16 mouse cellular contexts compared by ENCODE assay signal in genomic region chr6:107541918-107542317, GRCm38 (mm10). TPM values are rescaled to one million over a fixed set of nuclear protein-coding genes. Genes with fewer than 3 reads are reported as not detected.
DNase-seq lines count a peak whose midpoint lies in the region; ATAC-seq and TF ChIP-seq lines count a peak whose summit lies in the region.
"Had no signal": no experiment of that assay in that cellular context is flagged by ENCODE, and none has a peak within 500 bp of the region (broad histone marks: within the 10 kb centered on the region; RNA-seq: fewer than 3 reads in every experiment).

No protein-coding gene starts in this region.

- no peaks in the 10 kb centered on the region for H3K9me3 ChIP-seq in forebrain, embryonic 15.5 days
- H3K9me3 ChIP-seq in forebrain, embryonic 11.5 days (ENCODE audit: control insufficient read depth, low read length), result no peaks in the 10 kb centered on the region
- H3K9me3 ChIP-seq in lung, embryonic 14.5 days (ENCODE audit: low read depth, low read length), result no peaks in the 10 kb centered on the region
- no peaks in the 10 kb centered on the region for H3K9me3 ChIP-seq in lung, postnatal 0 days (ENCODE audit: low read length)
- H3K9me3 ChIP-seq: liver, embryonic 13.5 days had no signal

- 53% methylated on average over 4 of the region's 4 CpGs for WGBS in forebrain, embryonic 15.5 days
- 81% methylated on average over 4 of the region's 4 CpGs for WGBS in forebrain, embryonic 11.5 days
- 56% methylated on average over 4 of the region's 4 CpGs for WGBS in lung, embryonic 14.5 days
- 41% methylated on average over 4 of the region's 4 CpGs for WGBS in lung, postnatal 0 days

- intact Hi-C loops in heart, postnatal 25 days (cut with DNase I), result no loop called here

- no peak overlapping the region for H3K4me2 ChIP-seq in forebrain, embryonic 15.5 days (replicated peaks)
- H3K4me2 ChIP-seq in forebrain, embryonic 11.5 days (ENCODE audit: low read depth, low read length, severe bottlenecking), result no peak overlapping the region
- H3K4me2 ChIP-seq in lung, embryonic 14.5 days, result no peak overlapping the region
- no peak overlapping the region for H3K4me2 ChIP-seq in lung, postnatal 0 days (replicated peaks; ENCODE audit: low read depth, low read length)
- H3K4me2 ChIP-seq: liver, embryonic 13.5 days had no signal

- peaks cover 23% of the 10 kb centered on the region for H3K4me1 ChIP-seq in forebrain, embryonic 15.5 days
- H3K4me1 ChIP-seq in forebrain, embryonic 11.5 days (replicated peaks; ENCODE audit: control insufficient read depth, insufficient read depth, low read length), result no peaks in the 10 kb centered on the region
- H3K4me1 ChIP-seq in lung, embryonic 14.5 days (ENCODE audit: insufficient read depth), result no peaks in the 10 kb centered on the region
- no peaks in the 10 kb centered on the region for H3K4me1 ChIP-seq in lung, postnatal 0 days (ENCODE audit: insufficient read depth, low read depth, low read length)
- H3K4me1 ChIP-seq: liver, embryonic 13.5 days had no signal

- H3K36me3 ChIP-seq in forebrain, embryonic 15.5 days, result no peaks in the 10 kb centered on the region
- H3K36me3 ChIP-seq in forebrain, embryonic 11.5 days (ENCODE audit: control insufficient read depth, insufficient read depth, low read length), result no peaks in the 10 kb centered on the region
- no peaks in the 10 kb centered on the region for H3K36me3 ChIP-seq in lung, embryonic 14.5 days (ENCODE audit: insufficient read depth)
- no peaks in the 10 kb centered on the region for H3K36me3 ChIP-seq in lung, postnatal 0 days (ENCODE audit: insufficient read depth, low read length)
- H3K36me3 ChIP-seq: liver, embryonic 13.5 days had no signal

- no peaks in the 10 kb centered on the region for H3K27me3 ChIP-seq in forebrain, embryonic 15.5 days
- no peaks in the 10 kb centered on the region for H3K27me3 ChIP-seq in forebrain, embryonic 11.5 days (ENCODE audit: control insufficient read depth, insufficient read depth, low read length)
- H3K27me3 ChIP-seq in lung, embryonic 14.5 days (ENCODE audit: insufficient read depth, low read length), result no peaks in the 10 kb centered on the region
- H3K27me3 ChIP-seq in lung, postnatal 0 days (replicated peaks; ENCODE audit: insufficient read depth, low read length), result no peaks in the 10 kb centered on the region
- H3K27me3 ChIP-seq: liver, embryonic 13.5 days had no signal

- DNase-seq in forebrain, embryonic 11.5 days (ENCODE audit: low spot score), result no peak
- DNase-seq in lung, embryonic 14.5 days, result peak; percentile 2
- no peak for DNase-seq in lung, postnatal 0 days (ENCODE audit: low spot score)
- peak; percentile 68 for DNase-seq in cerebellum, adult 9-10 months
- DNase-seq in layer of hippocampus, adult 9-11 months, result peak; percentile 64
- no peak for DNase-seq in urinary bladder, postnatal 14 days (ENCODE audit: low spot score)
- DNase-seq in heart, postnatal 25 days (ENCODE audit: low spot score), result no peak
- DNase-seq: adrenal gland, postnatal 10 days; gastrocnemius, postnatal 10 days; liver, embryonic 13.5 days; lung, postnatal 36 days; midbrain, embryonic 14.5 days; retina, postnatal 1 day; thymus, adult 18-20 months had no signal

- H3K27ac ChIP-seq in forebrain, embryonic 15.5 days (replicated peaks), result peak overlapping the region; percentile 77
- no peak overlapping the region for H3K27ac ChIP-seq in forebrain, embryonic 11.5 days (ENCODE audit: low read depth, low read length)
- H3K27ac ChIP-seq in lung, embryonic 14.5 days (ENCODE audit: low read depth), result no peak overlapping the region
- no peak overlapping the region for H3K27ac ChIP-seq in lung, postnatal 0 days (ENCODE audit: low read length)
- H3K27ac ChIP-seq: liver, embryonic 13.5 days had no signal

- ATAC-seq in forebrain, embryonic 15.5 days (replicated peaks), result peak; percentile 89
- no peak for ATAC-seq in forebrain, embryonic 11.5 days (replicated peaks; ENCODE audit: low FRiP score)
- ATAC-seq in lung, embryonic 14.5 days (ENCODE audit: insufficient read depth), result no peak
- no peak for ATAC-seq in lung, postnatal 0 days

- no peak for TF ChIP-seq CTCF in lung, embryonic 14.5 days (IDR thresholded peaks at IDR 0.05; ENCODE audit: low read depth)
- TF ChIP-seq CTCF in lung, postnatal 0 days (IDR thresholded peaks at IDR 0.05), result no peak

- H3K4me3 ChIP-seq in forebrain, embryonic 15.5 days, result no peak overlapping the region
- H3K4me3 ChIP-seq in forebrain, embryonic 11.5 days (ENCODE audit: low read depth, low read length), result no peak overlapping the region
- no peak overlapping the region for H3K4me3 ChIP-seq in lung, embryonic 14.5 days (ENCODE audit: low read depth, low read length)
- H3K4me3 ChIP-seq in lung, postnatal 0 days (ENCODE audit: low read depth, low read length), result no peak overlapping the region
- H3K4me3 ChIP-seq: liver, embryonic 13.5 days had no signal

- TF ChIP-seq EP300 in lung, postnatal 0 days (IDR thresholded peaks at IDR 0.05), result no peak

- no peak overlapping the region for H3K9ac ChIP-seq in forebrain, embryonic 15.5 days (replicated peaks)
- H3K9ac ChIP-seq in forebrain, embryonic 11.5 days (ENCODE audit: low read length), result no peak overlapping the region
- H3K9ac ChIP-seq in lung, embryonic 14.5 days, result no peak overlapping the region
- no peak overlapping the region for H3K9ac ChIP-seq in lung, postnatal 0 days (replicated peaks; ENCODE audit: low read depth)
- H3K9ac ChIP-seq: liver, embryonic 13.5 days had no signal

RNA-seq across cellular contexts. Expression of gene Lrrn1, which starts 12.3 kb away (rescaled TPM):
- polyA plus RNA-seq in forebrain, embryonic 15.5 days (2015; fragmentation: Nextera tagmentation; extraction: Ambion mirVana), result 36.2 and 41.5 TPM in 2 replicates
- 223 and 228 TPM in 2 replicates for polyA plus RNA-seq in forebrain, embryonic 11.5 days (2014; fragmentation: Nextera tagmentation; extraction: Ambion mirVana)
- 12.8 and 13.5 TPM in 2 replicates for polyA plus RNA-seq in lung, embryonic 14.5 days (2014; fragmentation: Nextera tagmentation; extraction: Ambion mirVana)
- polyA plus RNA-seq in lung, postnatal 0 days (2015; fragmentation: Nextera tagmentation; extraction: Ambion mirVana), result 4.1 and 4.2 TPM in 2 replicates
- total RNA-seq in heart, postnatal 25 days (2021), result under 1 TPM; 0.34 to 0.36 TPM
- total RNA-seq: common myeloid progenitor, adult 5-6 weeks had no signal

Comparison
In these comparisons a context has a peak if more than half of its experiments do, and no peak if none do; other contexts are left out.
1. DNase-seq: peak in lung, embryonic 14.5 days (single experiment), cerebellum, adult 9-10 months (single experiment) and layer of hippocampus, adult 9-11 months (single experiment); none in forebrain, embryonic 11.5 days (single experiment), lung, postnatal 0 days (single experiment), urinary bladder, postnatal 14 days (single experiment) and heart, postnatal 25 days (single experiment).